8 mouse cellular contexts compared by ENCODE assay signal in genomic region chr12:111694271-111694781, GRCm38 (mm10). TPM values are rescaled to one million over a fixed set of nuclear protein-coding genes. Genes with fewer than 3 reads are reported as not detected.
DNase-seq lines count a peak whose midpoint lies in the region; ATAC-seq lines count a peak whose summit lies in the region.

No protein-coding gene starts in this region.

- peak overlapping the region; percentile 30 for H3K4me2 ChIP-seq in liver, embryonic 12.5 days
- peak overlapping the region; percentile 4; the same call in 1 of the 2 replicates for H3K4me2 ChIP-seq in stomach, embryonic 14.5 days (replicated peaks; ENCODE audit: low read depth, low read length)

- ATAC-seq in liver, embryonic 12.5 days: 0 out of 2 replicates have a peak, but pooled peaks have one; percentile 17
- ATAC-seq in stomach, embryonic 14.5 days (ENCODE audit: insufficient number of reproducible peaks, insufficient read depth, low FRiP score, low read depth): no peak

- WGBS in liver, embryonic 12.5 days (ENCODE audit: insufficient replicate concordance): 17% methylated on average over 12 of the region's 12 CpGs
- 20% methylated on average over 12 of the region's 12 CpGs for WGBS in stomach, embryonic 14.5 days

- 0 out of 2 replicates have a peak overlapping the region, but pooled peaks have one; percentile 14 for H3K9ac ChIP-seq in liver, embryonic 12.5 days
- no peak overlapping the region for H3K9ac ChIP-seq in stomach, embryonic 14.5 days (replicated peaks; ENCODE audit: low read depth, low read length)

- H3K9me3 ChIP-seq in liver, embryonic 12.5 days (replicated peaks): no peaks in the 10 kb centered on the region
- H3K9me3 ChIP-seq in stomach, embryonic 14.5 days (ENCODE audit: control insufficient read depth, low read depth, low read length): no peaks in the 10 kb centered on the region

- H3K4me3 ChIP-seq in liver, embryonic 12.5 days: no peak overlapping the region
- H3K4me3 ChIP-seq in stomach, embryonic 14.5 days (ENCODE audit: low read depth, low read length): no peak overlapping the region

- H3K27me3 ChIP-seq in liver, embryonic 12.5 days (replicated peaks): no peaks in the 10 kb centered on the region
- H3K27me3 ChIP-seq in stomach, embryonic 14.5 days (ENCODE audit: control insufficient read depth, insufficient read depth, low read length): no peaks in the 10 kb centered on the region

- H3K4me1 ChIP-seq in liver, embryonic 12.5 days: peaks cover 40% of the 10 kb centered on the region
- H3K4me1 ChIP-seq in stomach, embryonic 14.5 days (ENCODE audit: control insufficient read depth, insufficient read depth, low read length): peaks cover 23% of the 10 kb centered on the region

- no peaks in the 10 kb centered on the region for H3K36me3 ChIP-seq in liver, embryonic 12.5 days
- no peaks in the 10 kb centered on the region for H3K36me3 ChIP-seq in stomach, embryonic 14.5 days (ENCODE audit: control insufficient read depth, insufficient read depth, low read length)

- H3K27ac ChIP-seq in liver, embryonic 12.5 days: peak overlapping the region; percentile 49
- H3K27ac ChIP-seq in stomach, embryonic 14.5 days (ENCODE audit: low read length): peak overlapping the region; percentile 61; the same call in 1 of the 2 replicates

- DNase-seq in adrenal gland, postnatal 10 days: peak; percentile 41
- DNase-seq in adrenal gland, postnatal 25 days: no peak
- peak; percentile 47 for DNase-seq in thymus, postnatal 14 days
- no peak for DNase-seq in thymus, postnatal 25 days
- DNase-seq in testis, postnatal 14 days (ENCODE audit: low spot score): no peak
- no peak for DNase-seq in left cerebral cortex, postnatal 14 days (ENCODE audit: low spot score in 2 of 2)

- intact Hi-C loops in left cerebral cortex, postnatal 14 days (cut with DNase I): no loop called here

RNA-seq across cellular contexts. Expression of gene Trmt61a, which starts 16.4 kb away (rescaled TPM):
- total RNA-seq in adrenal gland, postnatal 10 days (2021): 10 to 100 TPM in 1 of 2 experiments, 1 to 10 TPM in 1; 9.5 to 11.3 TPM
- 9.6 and 11.0 TPM in 2 replicates for total RNA-seq in adrenal gland, postnatal 25 days (2021)
- 19.4 and 20.9 TPM in 2 replicates for polyA plus RNA-seq in liver, embryonic 12.5 days (2016; fragmentation: Nextera tagmentation; extraction: Ambion mirVana)
- polyA plus RNA-seq in stomach, embryonic 14.5 days (2014; fragmentation: Nextera tagmentation; extraction: Ambion mirVana): 7.8 and 9.2 TPM in 2 replicates
- 10 to 100 TPM; 18.9 to 19.7 TPM for total RNA-seq in left cerebral cortex, postnatal 14 days (2021)

RNA-seq across cellular contexts. Expression of gene Bag5, which starts 18.7 kb away (rescaled TPM):
- 10 to 100 TPM; 32.1 to 35.4 TPM for total RNA-seq in adrenal gland, postnatal 10 days (2021)
- 34.8 and 36.2 TPM in 2 replicates for total RNA-seq in adrenal gland, postnatal 25 days (2021)
- polyA plus RNA-seq in liver, embryonic 12.5 days (2016; fragmentation: Nextera tagmentation; extraction: Ambion mirVana): 28.4 and 28.5 TPM in 2 replicates
- polyA plus RNA-seq in stomach, embryonic 14.5 days (2014; fragmentation: Nextera tagmentation; extraction: Ambion mirVana): 49.8 and 58.0 TPM in 2 replicates
- total RNA-seq in left cerebral cortex, postnatal 14 days (2021): 10 to 100 TPM; 45.7 to 47.0 TPM

RNA-seq across cellular contexts. Expression of gene Apopt1, which starts 18.7 kb away (rescaled TPM):
- total RNA-seq in adrenal gland, postnatal 10 days (2021): 10 to 100 TPM; 69.0 to 72.8 TPM
- 69.6 and 71.2 TPM in 2 replicates for total RNA-seq in adrenal gland, postnatal 25 days (2021)
- 36.3 and 36.5 TPM in 2 replicates for polyA plus RNA-seq in liver, embryonic 12.5 days (2016; fragmentation: Nextera tagmentation; extraction: Ambion mirVana)
- polyA plus RNA-seq in stomach, embryonic 14.5 days (2014; fragmentation: Nextera tagmentation; extraction: Ambion mirVana): 56.1 and 60.8 TPM in 2 replicates
- 10 to 100 TPM; 39.4 to 44.3 TPM for total RNA-seq in left cerebral cortex, postnatal 14 days (2021)

RNA-seq across cellular contexts. Expression of gene Ckb, which starts 22.2 kb away (rescaled TPM):
- 10 to 100 TPM; 46.2 to 53.1 TPM for total RNA-seq in adrenal gland, postnatal 10 days (2021)
- 24.3 and 27.3 TPM in 2 replicates for total RNA-seq in adrenal gland, postnatal 25 days (2021)
- polyA plus RNA-seq in liver, embryonic 12.5 days (2016; fragmentation: Nextera tagmentation; extraction: Ambion mirVana): 54.1 and 54.6 TPM in 2 replicates
- 548 and 555 TPM in 2 replicates for polyA plus RNA-seq in stomach, embryonic 14.5 days (2014; fragmentation: Nextera tagmentation; extraction: Ambion mirVana)
- total RNA-seq in left cerebral cortex, postnatal 14 days (2021): 1,000 to 10,000 TPM; 1,395 to 1,474 TPM

Comparison
In these comparisons a context has a peak if more than half of its experiments do, and no peak if none do; other contexts are left out.
1. DNase-seq: peak in adrenal gland, postnatal 10 days (single experiment) and thymus, postnatal 14 days (single experiment); none in adrenal gland, postnatal 25 days (single experiment), thymus, postnatal 25 days (single experiment), testis, postnatal 14 days (single experiment) and left cerebral cortex, postnatal 14 days (0 of 2).